Mouse (Mus musculus) stomach, postnatal 0 days (tissue): ENCODE measurements around the gene Mrpl49.

Source experiments
- CTCF ChIP-seq: IDR thresholded peaks from 2 replicates; pipeline ENCODE4 v1.5.1; 2016; ENCODE audit warnings: antibody characterized with exemption, low read depth, mild to moderate bottlenecking, moderate library complexity
- EP300 ChIP-seq: optimal IDR thresholded peaks from 2 replicates; pipeline ENCODE3; 2016; ENCODE audit warnings: antibody characterized with exemption

- no peak for TF ChIP-seq CTCF
- no peak for TF ChIP-seq EP300
These were observed 42.5 kb downstream of the Mrpl49 start for GRCm38 (mm10) chr19:6014991-6015510.
